Mouse (Mus musculus): ENCODE measurements around the gene Gm26602.

DNA sequence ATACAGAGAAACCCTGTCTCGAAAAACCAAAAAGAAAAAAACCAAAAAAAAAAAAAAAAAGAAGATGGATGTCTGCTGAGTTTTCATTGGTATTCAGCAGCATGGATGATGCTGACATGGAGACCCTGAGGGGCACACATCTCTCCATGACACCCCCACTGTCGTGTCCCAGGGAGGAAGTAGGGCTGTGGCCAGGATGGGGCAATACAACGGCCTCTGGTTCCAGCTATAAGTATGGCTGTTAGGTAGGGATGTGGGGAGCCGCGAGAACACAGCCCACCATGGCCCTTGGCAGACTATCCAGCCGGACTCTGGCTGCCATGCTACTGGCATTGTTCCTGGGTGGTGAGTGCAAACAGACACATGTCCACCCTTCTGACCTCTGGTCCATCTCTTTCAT lies 24.6 kb upstream of the Gm26602 start, which contains the start of gene Elane:
- TF ChIP-seq POLR2A (IDR thresholded peaks at IDR 0.05; ENCODE audit: borderline replicate concordance, extremely low read depth, insufficient read depth, insufficient read length, poor library complexity, severe bottlenecking) (no peak), CTCF (IDR thresholded peaks at IDR 0.05; ENCODE audit: borderline replicate concordance, extremely low read depth, insufficient read depth, insufficient read length) (no peak)

Measured in brain, embryonic 14.5 days (tissue).